Mouse (Mus musculus): Measurements from ENCODE around the gene Ces1d. TPM values are rescaled to one million over a fixed set of nuclear protein-coding genes. Genes with fewer than 3 reads are reported as not detected.

The Ces1d gene
- polyA plus RNA-seq (2021; fragmentation: Nextera tagmentation): 0.63 TPM in 1 of 2 replicates, not detected in the other
- long read RNA-seq, experiment 1: 0 reads
- long read RNA-seq, experiment 2: 0 reads

DNA sequence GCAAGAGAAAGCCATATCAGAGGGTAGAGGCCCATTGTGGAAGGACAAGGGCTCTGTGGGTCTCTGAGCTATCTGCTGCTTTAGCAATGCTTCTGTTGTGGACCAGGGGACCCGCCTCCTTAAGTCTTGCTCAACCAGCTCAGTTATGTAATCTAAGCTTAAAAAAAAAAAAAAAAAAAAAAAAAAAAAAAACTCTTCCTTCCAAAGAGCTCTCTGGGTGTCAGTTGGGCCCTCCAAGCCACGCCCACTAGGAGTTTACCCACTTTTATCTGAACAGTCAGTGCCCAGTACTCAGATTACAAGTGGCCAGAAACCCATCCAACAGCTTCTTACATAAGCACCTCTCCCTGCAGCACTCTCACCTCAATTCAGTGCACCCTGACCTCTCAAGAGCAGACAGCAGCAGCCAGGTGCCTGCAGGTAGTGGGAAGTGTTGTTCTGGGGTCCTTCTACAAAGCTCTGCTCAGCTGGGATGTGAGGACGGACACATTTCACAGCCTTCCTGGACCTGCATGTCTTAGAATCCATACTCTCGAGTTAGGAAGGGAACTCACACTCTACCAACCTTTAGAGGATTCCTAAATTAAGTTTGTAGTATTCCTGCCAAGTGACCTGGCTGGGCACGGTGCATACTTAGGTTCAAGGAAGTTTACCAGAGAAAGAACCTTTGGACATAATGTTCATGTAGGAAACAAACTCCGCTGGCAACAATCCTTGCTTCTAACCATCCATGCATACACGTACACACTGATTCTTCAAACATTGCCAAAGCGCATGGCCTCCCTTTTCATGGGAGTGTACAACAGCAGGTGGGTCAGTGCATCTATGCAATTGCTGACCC lies at the start of gene Ces1d:
Ces1d (minus strand) TSS at position 154 of the 841 bp plus-strand sequence.

DNA sequence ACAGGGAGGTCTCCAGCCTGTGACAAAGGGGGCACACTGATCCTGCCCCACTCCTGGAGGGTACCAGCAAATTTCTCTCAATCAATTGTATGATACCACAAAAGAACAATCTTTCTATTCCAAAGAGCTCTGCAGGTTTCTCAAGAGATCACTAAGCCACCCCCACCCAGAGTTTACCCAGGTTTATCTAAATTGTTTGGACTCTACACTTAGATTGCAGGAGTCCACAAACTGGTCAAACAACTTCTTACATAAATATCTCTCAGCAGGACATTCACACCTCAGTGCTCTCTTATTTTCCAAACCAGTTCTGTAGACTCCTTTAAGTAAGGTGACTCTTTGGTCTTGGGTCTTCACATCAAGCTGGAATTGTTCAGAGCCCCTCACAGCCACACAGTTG lies 31.8 kb upstream of the Ces1d start, which contains the start of gene Ces1e:
Ces1e (minus strand) TSS at position 174 of the 400 bp plus-strand sequence.

DNA sequence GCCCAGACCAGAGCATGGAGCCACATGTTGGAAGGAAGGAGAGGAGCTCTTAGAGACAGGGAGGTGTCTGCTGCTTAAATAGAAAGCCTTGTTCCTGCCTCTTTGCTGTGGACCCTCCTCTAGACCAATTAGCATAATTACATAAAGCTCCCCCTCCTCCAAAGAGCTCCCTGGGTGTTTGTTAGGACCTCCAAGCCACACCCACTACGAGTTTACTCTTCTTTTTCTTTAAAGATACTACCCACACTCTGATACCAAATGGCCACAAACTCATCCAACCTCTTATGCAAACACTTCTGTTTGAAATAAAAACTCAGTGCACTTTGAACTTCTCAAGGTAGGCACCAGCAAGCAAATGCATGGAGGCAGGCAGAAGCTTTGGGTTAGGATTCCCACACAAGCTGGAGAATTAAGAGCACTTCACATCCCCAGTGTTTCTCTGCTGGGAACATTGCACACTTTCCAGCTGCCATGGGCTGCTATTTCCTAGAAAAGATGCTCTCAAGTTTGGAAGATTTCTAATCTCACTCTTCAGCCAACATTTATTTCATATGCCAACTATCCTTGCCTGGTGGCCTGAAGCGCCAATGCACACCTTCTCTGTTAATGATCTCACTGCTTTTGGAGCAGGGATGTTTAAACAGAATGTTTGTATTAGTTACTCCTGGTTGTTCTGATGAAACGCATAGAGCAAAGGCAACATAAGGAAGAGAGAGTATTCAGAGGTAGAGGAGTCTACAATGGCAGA lies 66.2 kb downstream of the Ces1d start, which contains the start of gene Ces1c:
Ces1c (minus strand) TSS at position 51 of the 748 bp plus-strand sequence.

Other genes with a start within 250 kb of the Ces1d start
- gene Slc6a2, start 237.8 kb downstream of the Ces1d start, polyA plus RNA-seq (2021; fragmentation: Nextera tagmentation): not detected in 2 replicates
- gene Ces1a, start 149.6 kb downstream of the Ces1d start, polyA plus RNA-seq (2021; fragmentation: Nextera tagmentation): not detected in 2 replicates
- not detected in 2 replicates for gene Ces1b, start 117.8 kb downstream of the Ces1d start, polyA plus RNA-seq (2021; fragmentation: Nextera tagmentation)
- gene Ces1c, start 66.6 kb downstream of the Ces1d start, polyA plus RNA-seq (2021; fragmentation: Nextera tagmentation): not detected in 2 replicates
- gene Ces1e, start 31.8 kb upstream of the Ces1d start, polyA plus RNA-seq (2021; fragmentation: Nextera tagmentation): not detected in 2 replicates
- gene Ces1f, start 81.9 kb upstream of the Ces1d start, polyA plus RNA-seq (2021; fragmentation: Nextera tagmentation): 0.09 and 0.10 TPM in 2 replicates
- 0.05 TPM in 1 of 2 replicates, not detected in the other for gene Ces1g, start 139.5 kb upstream of the Ces1d start, polyA plus RNA-seq (2021; fragmentation: Nextera tagmentation)
- gene Ces1h, start 181.9 kb upstream of the Ces1d start, polyA plus RNA-seq (2021; fragmentation: Nextera tagmentation): not detected in 2 replicates

All from left cerebral cortex, adult 6 months (tissue).